Mouse (Mus musculus): ENCODE measurements at regions not wholly inside any gene's neighbourhood (a gene's known extent, or its start where the extent isn't known, plus 50 kb on each side); places are given as distances from the start of the nearest gene placed in this dataset.

DNA sequence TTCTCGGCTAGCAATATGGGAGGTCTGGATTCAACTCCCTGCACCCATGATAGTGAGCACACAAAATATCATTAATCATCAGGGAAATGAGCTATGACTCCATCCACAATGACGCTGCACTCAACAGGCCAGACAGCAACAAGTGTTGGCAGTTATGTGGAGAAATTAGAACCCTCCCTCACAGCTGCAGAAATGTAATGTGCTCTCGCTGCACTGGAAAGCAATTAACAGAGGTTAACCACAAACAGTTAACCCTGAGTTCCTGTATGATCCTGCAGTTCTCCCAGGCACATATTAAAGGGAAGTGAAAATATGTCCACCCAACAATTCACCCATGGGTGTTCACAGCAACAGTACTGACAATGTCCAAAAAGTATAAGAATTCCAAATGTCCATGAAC, 54.0 kb upstream of the Jade2 start:
- DNase-seq: no peak

DNA sequence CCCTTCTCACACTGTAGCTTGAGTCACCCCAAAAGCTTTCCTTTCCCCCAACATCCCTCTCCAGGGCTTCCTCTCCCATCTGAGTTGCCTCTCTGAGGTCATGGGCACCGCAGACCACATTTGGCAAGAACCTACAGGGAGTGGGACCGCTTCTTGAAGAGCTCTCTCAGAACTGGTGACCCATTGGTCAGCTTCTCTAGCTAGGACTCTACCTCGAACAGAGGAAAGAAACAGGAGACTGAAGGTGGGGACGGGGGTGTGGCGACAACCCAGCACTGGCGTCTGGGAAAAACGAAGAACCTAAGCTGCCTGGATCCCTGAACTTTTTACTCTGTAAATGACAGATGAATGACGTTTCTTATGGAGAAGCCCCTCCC, 51.8 kb upstream of the Cdkn2aipnl start:
- DNase-seq: no peak

DNA sequence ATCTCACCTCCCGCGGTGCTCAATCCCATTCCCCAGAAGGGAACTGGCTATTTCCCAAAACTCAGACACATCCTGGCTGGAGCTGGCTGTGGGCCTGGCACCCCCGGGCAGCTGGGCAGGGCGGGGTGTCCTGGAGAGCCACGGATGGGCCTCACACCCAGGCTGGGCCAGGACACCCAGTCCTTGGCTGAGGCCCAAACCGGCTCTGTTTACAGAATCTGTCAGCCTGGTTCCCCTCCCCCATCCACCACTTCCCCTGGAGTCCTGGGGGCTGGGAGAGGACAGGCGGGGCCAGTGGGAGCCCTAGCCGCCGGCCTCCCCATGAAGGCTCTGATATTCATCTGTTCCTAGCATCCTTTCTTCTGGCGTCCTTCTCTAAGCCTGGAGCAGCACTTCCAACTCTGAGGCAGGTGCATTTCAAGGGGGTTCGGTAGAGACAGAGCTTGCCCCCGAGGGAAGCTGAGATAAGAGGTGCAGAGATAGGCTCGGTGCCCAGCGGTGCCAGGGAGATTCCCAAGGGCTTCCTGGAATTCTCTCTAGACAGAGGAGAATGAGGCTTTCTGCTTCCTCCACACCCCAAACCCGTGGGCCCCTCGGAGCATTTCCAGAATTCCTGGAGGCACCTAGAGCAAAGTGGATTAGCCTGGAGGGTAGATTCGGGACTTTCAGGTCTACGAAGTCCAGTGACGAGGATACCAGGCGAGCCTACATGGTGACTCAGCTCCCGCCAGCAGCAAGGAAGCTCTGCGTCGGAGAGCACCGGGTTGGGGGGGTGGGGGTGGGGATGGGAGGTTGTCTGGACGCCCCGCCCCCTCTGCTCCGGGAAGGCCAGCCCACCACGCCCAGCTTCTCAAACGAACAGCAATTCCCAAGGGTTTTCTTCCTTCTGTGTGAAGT, 51.2 kb upstream of the Cdkn2aipnl start:
- peak; percentile 58 to 61 for DNase-seq

All from thymus, adult 18-20 months (tissue).